Mouse (Mus musculus): ENCODE measurements at regions not wholly inside any gene's neighbourhood (a gene's known extent, or its start where the extent isn't known, plus 50 kb on each side); places are given as distances from the start of the nearest gene placed in this dataset.

- ATAC-seq (ENCODE audit: poor library complexity, severe bottlenecking), result no peak
Measured at GRCm38 (mm10) chr7:145105831-145106493, 102.0 kb downstream of the 1810010D01Rik start.

GRCm38 (mm10) chr7:145102692-145103091 lies 105.2 kb downstream of the 1810010D01Rik start:
- no peak for ATAC-seq (ENCODE audit: poor library complexity, severe bottlenecking)

GRCm38 (mm10) chr7:145102216-145102615 lies 105.7 kb downstream of the 1810010D01Rik start:
- no peak for ATAC-seq (ENCODE audit: poor library complexity, severe bottlenecking)

DNA sequence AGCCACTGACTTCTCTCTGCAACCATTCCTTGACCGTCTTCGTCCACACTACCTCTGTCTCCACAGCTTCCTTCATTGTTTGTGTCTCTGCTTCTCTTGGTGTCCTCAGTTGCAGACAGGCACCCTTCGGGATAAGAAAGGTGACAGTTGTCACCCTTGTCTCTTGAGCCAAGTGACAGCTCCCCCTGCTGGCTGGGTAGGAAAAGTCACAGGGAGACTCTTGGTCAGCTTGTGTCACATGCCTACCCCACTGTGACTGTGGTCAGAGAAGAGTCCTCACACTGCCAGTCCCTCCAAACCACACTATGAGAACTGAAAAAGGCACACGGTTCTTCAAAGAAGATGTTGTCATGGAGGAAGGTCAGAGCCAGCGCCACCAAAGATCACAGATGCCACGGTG lies 109.6 kb downstream of the 1810010D01Rik start:
- peak; percentile 67 for ATAC-seq (ENCODE audit: poor library complexity, severe bottlenecking)

- no peak for ATAC-seq (ENCODE audit: poor library complexity, severe bottlenecking)
Measured at GRCm38 (mm10) chr7:145094134-145094526, 113.8 kb downstream of the 1810010D01Rik start.

DNA sequence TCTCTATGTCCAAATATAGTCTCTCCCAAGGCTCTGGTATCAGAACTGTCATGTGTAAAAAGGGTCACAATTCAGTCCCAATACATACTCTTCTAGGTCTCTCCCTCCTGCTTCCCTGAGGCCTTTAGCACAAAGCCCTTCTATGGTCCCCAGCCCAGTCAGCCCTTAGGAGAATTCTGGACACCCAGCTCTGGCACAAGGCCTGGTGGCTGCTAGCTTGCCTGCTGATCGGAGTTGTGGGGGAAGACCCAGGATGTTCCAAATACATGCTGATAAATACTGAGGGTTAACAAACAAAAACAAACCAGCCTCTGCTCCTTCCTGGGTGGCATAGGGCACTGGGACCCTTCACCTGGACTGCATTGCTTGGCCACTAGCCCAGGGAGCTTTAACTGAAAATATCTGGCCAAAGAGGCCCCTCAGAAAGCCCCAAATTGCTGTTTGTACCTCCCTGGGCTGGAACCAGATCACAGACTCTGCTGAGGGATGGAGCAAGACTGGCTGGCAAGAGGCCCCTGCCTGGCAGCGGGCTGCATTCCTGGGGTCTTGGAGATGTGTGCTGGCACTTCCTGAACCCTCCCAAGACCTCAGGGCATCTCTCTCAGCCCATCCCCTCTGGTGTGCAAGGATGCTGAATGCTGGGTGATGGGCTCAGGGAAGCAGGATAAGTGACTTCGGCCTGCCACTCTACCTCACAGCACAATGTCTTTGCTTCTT lies 114.3 kb downstream of the 1810010D01Rik start:
- ATAC-seq (ENCODE audit: poor library complexity, severe bottlenecking), result no peak

- no peak for ATAC-seq (ENCODE audit: poor library complexity, severe bottlenecking)
Measured at GRCm38 (mm10) chr7:145092392-145093176, 115.3 kb downstream of the 1810010D01Rik start.

DNA sequence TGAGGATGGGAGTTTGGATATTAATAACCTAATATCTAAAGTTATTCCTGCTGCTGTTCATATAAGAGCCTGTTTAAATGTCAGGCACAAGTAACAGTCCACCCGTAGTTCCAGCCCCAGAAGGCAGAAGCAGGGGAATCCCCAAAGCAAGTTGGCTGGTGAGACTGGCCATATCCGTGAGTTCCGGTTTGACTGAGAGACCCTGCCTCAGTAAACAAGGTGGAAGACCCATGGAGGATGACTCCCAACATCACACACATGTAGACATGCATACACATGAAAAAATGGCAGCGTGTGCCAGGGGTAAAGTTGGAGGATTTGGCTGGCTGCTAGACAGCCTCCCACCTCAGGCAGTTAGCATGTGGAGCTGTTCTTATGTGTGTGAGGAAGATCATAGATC lies 117.1 kb downstream of the 1810010D01Rik start:
- ATAC-seq (ENCODE audit: poor library complexity, severe bottlenecking), result no peak

- peak; percentile 66 for ATAC-seq (ENCODE audit: poor library complexity, severe bottlenecking)
Measured at GRCm38 (mm10) chr7:145089315-145089721, 118.6 kb downstream of the 1810010D01Rik start.

GRCm38 (mm10) chr7:145088655-145089054 lies 119.3 kb downstream of the 1810010D01Rik start:
- peak; percentile 33; the same call in 1 of the 2 replicates for ATAC-seq (ENCODE audit: poor library complexity, severe bottlenecking)

GRCm38 (mm10) chr7:145087790-145088189 lies 120.1 kb downstream of the 1810010D01Rik start:
- ATAC-seq (ENCODE audit: poor library complexity, severe bottlenecking), result no peak

DNA sequence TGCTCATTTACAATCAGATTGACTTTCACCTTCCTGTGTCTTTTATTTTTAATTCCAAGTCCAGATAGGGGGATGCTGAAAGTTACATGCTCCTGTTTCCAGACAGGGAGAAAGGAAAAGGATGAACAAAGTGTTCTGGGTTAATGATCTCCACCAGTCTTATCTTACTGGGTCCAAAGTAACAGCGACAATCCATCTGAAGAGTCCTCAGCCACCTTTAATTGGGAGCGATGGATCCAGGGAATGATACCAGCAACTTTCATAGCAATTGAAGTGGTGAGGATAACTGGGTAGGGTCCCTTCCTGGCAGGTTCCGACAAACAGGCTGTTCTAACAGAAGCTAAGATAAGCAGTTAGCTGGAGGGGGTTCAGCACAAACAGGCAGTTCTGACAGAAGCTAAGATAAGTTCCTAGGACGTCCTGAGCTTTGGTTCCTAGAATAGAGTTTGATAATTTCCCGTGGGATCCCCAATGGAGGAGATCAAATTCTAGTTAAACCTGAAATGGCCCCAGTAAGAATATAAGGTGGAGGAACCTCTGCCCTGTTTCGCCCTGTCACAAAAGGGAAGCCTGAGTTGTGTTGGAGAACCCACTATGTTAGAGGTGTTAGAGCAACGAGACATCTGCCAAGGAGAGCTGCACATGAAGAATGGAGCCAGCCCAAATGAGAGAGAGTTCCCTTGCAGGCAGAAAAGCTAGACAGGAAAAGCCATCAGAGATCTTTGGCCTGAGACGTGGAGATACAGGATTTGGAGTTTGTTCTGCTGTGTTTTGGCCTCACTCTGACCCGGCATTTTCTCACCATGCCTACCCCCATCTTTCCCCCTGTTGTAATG lies 124.8 kb downstream of the 1810010D01Rik start:
- no peak for ATAC-seq (ENCODE audit: poor library complexity, severe bottlenecking)

DNA sequence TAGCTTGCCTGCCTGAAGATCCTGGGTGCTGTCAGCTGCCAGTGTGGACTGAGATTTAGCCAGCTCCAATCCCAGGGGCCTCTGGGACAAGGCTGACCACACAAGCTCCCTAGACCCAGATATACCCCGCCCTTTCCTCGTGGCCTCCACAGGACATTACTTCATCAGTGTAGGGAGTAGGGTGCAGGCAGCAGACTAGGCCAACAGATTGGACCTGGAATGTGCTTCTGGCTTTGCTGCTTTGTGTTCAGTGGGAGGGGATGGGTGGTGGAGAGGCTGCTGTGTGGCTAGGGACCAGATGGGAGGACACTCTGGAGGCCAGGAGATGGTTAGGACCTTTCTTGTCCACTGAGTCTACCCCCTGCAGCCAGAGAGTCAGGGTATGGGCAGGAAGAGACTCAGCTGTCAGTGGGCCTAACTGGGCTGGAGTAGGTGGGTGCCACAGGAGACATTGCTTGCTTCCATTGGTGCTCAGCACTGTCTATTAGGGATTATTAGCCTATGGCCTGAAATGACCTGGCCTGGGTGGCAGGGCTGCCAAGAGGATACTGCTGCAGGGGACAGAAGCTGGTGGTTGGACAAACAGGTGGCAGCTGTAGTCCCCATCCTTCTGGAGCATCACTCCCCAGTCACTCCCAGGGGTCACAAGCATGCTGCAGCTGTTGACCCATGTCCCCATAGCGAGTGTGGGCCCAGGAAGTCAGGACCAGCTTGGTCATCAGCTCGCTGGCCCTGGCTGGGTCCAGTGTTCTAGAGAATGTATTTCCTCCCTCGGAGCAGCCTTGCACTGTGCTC lies 132.5 kb upstream of the Ccnd1 start:
- ATAC-seq (ENCODE audit: poor library complexity, severe bottlenecking), result no peak

- no peak for ATAC-seq (ENCODE audit: poor library complexity, severe bottlenecking)
Measured at GRCm38 (mm10) chr7:145071533-145071932, 131.8 kb upstream of the Ccnd1 start.

DNA sequence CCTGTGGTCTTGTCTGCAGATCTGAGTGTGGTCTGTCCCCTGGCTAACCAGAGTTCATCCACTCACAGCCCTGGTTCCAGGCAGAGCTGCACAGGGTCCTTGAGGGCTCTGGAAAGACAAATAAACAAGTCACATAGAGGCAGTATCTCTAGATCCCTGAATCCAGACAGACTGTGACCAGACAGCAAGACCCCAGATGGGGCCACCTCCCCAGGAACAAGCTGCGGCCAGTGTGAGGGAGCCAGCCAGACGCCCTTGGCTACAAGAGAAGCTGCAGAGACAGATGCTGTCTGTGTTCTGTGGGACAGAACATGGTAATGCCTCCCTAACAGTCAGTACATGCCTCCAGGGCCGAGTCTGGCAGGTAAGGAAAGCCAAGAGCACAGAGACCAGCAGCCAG lies 127.6 kb upstream of the Ccnd1 start:
- no peak for ATAC-seq (ENCODE audit: poor library complexity, severe bottlenecking)

DNA sequence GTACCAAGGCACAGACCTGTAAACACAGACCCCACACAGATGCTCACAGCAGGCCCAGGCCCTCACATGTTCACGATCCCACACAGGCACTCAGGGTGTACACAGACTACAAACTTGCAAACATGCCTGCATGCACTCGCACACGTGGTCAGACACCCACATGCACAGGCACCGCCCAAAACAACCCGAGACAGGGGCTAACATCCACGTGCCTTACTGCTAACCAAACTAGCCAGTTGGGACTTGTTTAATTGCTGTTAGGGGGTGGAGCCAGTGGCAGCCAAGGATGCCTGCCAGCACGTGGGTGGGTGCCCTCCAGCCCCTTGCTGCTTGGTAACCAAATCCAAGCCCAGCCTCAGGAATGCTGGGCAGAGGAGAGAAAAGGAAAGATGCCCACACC lies 116.6 kb upstream of the Ccnd1 start:
- ATAC-seq (ENCODE audit: poor library complexity, severe bottlenecking), result no peak

DNA sequence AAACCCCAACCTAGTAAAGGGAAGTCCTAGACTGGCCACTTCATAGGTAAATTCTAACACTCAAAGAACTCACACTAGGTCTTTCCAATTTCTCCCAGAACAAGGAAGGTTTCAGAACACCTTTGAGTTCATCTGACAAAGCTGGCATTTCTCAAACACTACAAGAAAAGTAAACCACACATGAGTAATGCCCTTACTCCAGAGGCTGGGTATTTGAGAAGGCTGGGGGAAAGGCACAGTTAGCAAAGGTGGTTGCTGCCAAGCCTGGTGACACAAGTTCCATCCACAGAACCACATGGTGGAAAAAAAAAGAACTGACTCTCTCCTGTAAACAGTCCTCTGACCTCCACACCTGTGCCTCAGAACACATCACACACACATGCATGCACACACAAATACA lies 111.9 kb upstream of the Ccnd1 start:
- ATAC-seq (ENCODE audit: poor library complexity, severe bottlenecking), result no peak

DNA sequence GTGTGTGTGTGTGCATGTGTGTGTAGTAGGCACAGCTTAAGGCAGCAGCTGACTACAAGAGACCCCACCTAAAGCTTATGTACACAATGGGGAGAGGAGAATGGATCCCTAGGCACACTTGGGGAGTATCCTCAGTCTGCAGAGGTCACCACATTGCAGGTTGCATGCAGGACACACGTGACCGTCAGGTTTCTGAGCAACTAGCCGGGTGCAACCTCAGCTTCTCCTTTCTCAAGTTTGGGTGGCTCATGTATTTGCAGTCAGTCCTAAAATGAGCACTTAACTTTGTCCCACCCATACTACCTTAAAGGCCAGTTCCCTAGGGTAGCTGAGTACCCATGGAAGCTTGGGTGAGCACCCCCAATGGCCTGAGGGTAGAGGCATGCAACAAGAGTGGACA lies 111.0 kb upstream of the Ccnd1 start:
- peak; percentile 78 for ATAC-seq (ENCODE audit: poor library complexity, severe bottlenecking)

DNA sequence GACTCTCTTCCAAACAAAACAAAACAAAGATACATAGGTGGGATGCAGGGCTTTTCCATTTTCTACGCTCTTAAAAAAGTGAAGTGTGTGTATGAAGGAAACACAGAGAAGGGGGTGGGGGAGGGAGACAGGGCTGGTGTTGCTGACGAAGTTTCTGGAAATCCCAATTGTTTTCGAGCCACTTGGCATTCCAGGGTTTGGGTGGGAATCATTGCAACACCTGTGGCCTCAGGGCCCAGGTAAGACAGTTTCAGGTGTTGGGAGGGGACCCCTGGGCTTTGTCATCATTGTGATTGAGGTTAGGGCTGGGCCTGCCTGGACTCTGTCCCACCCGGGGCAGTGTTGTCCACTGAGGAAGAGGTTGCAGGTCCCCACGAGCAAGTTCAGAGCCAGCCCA lies 108.8 kb upstream of the Ccnd1 start:
- no peak for ATAC-seq (ENCODE audit: poor library complexity, severe bottlenecking)

Data from megakaryocyte, adult 5-6 weeks (primary cell).